Mouse (Mus musculus): Measurements from ENCODE around the gene Gm13030.
"Not testable (repeated sequence)": the region's sequence is repeated elsewhere in the genome, so short reads cannot be mapped to it uniquely, and the experiment has no call there.

Gm13030 gene

DNA sequence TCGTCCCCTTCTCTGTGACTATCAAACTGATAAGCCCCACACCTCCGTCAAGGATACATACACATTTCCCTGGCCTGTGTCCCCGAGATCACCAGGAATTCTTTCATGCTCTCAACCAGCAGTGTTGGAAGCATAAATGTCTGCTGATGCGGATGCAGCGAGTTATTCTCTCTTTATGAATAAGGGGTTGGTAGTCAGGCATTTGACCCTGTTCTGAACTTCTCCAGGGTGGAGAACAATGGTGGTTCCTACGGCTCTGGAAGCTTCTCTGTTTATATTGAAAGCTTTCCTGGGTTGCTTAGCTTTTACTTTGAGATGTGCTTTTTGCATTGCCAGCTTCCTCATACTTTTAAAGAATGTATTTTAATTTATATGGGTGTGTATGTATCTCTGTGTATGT is at the start of gene Gm13030:
Gene Gm13030, minus strand, starts transcription at position 101 of the 400 bp plus-strand sequence.
- no peak for DNase-seq

DNA sequence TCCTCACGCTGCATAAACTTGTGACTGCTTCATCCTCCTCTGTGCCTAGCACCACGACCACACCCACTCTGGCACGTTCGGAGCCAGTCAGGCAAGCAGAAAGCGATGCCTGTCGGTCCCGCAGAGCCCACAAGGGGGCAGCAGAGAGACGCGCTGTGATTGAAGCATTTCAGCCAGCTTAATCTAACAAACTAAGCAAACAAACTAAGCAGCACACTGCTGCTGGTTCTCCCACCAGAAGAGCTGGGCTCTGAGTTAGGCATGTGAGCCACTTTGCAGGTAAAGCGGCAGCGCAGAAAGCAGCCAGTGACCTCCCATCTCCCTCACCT is 48.3 kb upstream of the Gm13030 start:
- DNase-seq: peak; percentile 97

DNA sequence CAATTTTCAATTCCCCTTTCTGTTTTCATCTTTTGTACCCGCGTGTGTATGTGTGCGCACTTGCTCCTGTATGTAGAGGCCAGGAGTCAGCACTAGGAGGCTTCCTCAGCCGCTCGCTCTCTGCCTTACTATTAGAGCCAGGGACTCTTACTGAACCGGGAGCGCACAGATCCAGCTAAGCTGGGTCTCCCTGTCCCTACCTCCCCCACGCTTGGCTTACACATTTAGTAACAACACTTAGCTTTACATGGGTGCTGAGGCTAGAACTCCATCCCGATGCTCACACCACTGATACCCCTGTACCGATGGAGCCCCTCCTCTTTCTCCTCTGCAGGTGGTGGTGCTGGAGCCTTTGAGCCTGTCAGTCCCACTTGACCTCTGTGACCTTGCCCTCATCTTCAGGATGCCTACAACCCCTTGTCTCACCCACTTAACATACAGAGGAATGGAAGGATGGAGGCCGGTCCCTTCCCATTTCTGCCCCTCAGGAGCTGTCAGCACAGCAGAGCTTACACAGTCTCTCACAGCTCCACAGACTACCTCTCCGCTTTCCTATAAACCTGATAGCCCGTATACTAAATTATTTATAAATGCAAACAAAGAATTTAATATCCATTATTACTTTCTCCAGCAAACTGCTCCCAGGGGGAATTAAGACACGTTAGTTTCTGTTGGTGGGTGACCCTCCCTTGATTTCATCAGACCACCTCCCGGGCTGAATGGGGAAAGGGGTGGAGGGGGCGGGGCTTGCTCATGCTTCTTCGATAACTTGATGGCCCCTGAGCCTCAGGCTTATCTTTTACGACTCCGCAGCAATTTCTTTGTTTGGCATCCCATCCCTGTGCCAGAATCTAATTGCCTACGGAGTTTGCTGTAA is 47.7 kb upstream of the Gm13030 start:
- no peak for DNase-seq

DNA sequence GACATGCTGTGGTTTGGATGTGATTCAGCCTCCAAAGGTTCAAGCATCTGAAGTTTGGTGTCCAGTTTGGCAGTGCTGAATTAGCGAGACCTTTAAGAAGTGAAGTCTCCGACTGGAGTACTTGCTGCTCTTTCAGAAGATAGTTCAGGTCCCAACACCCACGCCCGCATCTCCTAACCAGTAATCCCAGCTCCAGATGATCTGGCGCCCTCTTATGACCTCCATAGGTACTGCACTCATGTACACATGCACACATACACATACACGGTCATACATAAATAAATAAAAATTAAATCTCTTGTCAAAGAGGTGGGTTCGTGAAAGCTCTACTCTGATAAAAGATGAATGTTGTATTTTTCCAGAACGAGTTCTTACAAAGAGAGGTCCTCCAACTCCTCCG is 43.5 kb upstream of the Gm13030 start:
- no peak for DNase-seq

DNA sequence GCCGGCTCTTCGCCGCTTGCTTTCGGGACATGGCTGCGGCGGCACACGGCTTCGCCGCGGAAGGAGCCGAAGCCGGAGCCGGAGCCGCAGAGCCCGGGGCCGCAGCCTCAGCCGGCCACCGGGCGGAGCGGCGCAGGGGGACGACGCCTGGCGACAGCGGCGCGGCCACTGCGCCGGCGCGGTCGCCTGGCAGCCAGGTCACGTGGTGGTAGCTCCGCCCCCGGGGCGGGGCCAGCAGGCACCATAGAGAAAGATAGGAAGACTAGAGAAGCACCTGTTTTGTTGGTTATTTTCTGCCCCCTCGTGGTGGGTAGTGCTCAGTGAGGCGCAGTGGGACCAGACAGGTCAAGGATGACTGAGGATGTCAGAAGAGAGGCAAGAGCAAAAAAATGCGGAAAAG is 40.0 kb upstream of the Gm13030 start, which contains the start of gene Otud3:
Gene Otud3, minus strand, starts transcription at position 149 of the 400 bp plus-strand sequence.
- DNase-seq: peak; percentile 97

DNA sequence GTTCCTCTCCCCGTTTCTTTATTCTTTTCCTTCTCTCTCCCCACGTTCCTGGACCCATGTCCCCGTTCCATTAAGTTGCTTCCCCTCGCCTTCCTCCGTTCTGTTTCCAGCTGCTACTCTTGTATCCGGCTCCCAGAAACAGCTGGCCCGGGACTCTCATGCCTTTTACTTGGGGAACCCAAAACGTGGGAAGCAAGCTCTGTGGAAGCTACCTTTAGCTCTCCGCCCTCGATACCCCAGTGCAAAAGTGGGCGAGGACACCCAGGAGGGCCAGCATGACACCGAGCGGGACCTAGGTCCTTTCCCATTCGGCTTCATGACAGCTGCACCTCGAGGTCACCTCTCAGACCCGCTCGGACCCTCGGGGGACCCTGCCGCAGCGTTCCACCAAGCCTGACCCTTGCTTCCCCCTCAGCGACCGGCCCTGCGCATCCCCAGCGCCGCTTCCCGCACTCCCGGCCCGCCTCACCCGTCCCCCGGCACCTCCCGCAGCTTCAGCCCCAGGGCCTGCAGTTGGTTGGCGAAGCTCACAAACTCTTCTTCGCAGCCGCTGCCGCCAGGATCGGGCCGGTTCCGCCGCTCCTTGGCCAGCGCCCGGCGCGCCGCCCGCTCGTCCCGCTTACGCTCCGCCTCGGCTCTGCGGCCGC is 39.5 kb upstream of the Gm13030 start:
- DNase-seq: peak; percentile 65

DNA sequence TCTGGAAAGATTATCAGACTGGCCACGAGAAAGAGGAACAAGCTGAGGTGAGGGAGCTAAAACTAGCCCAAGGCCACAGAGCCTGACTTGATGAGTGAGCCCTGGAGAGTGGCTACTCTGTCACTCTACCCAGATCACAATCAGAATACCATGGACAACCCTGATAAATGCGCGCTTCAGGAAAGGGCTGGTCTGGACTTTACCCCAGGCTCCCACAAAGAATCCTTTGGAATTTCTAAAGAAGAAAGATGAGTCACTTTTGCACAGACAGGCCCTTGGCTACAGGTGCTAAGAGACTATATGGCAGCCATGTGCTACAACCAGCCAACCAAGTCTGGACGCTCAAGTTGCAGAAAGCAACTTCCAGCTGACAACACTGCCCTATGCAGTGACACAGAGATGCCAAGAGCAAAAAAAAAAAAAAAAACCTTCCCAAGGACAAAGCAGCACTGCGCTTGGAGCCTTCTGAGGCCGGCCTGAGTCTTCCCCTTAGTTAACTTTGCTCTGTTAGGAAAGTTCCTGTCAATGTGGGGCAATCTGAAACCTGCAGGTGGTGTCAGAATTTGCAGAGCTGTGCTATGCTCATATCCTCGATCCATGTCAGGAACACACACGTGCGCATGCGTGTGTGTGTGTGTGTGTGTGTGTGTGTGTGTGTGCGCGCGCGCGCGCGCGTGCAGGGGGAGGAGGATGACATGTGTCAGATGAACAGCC is 32.0 kb upstream of the Gm13030 start:
- DNase-seq: no peak

DNA sequence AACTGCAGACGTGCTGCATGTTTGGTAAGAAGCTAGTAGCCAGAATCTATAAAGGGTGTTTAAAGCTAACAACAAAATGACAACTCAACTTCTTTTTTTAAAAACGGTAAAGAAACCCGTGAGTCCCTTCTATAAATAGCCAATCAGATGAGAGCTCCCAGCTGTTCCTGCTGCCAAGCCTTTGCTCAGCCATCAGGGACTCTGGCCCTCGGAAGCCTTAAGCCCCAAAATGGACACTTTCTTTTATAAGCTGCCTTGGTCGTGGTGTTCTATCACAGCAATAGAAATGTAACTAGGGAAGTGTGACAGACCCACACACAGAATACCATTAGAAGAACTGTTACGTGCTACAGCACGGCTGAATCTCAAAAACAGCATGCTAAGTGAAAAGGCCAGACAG is 25.6 kb upstream of the Gm13030 start:
- no peak for DNase-seq

DNA sequence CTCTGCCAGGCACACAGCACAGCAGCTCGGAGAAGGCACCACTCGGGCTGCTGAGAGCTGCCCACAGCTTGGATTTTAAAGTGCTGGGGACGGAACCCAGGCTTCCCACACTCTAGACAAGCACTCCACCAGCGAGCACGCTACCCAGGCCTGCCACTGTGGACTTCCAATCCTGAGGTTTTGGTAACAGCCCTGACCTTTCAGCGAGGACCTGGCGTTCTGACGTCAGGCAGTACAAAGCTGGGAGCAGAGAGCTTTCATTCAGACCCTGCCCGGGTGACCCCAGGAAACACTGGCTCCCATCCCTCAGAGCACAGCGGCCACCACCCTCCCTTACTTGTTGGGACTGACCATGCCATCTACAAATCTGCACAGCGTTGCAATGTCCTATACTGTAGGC is 20.0 kb upstream of the Gm13030 start:
- DNase-seq: not testable (repeated sequence)

DNA sequence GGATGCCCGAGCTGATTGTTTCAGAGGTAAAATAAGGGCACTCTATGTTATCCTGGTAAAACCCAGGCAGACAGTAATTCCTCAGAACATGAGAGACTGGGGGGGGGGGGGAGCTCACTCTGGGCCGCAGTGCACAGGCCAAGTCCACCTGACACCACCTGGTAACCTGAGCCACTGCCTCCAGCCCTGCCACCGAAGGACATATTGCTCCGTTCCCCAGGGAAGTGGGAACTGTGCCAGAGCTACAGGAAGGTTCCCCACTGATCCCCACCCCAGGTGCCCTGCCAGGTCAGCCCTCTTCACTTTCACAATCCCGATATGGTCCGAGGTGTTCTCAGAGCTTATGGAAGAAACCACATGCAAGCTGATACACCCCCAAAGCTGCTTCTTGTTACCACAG is 18.9 kb upstream of the Gm13030 start:
- no peak for DNase-seq

DNA sequence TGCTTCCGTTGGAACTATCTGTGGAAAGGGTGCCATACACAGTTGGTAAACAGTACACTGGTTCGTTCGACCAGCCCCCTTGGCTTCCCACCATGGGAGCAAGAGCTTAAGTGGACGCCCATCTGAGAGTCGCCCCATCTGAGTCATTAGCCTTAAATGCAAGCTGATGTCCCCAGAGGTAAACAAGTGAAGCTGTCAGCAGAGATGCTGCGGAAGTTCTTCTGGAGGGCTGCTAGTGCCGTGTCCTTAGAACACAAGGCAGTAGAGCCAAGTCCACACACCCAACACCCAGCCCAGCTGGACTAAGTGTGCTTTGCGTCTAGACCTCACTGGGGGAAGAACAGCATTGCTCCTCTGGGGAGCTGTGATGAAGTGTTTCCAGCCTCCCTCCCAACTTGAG is 15.9 kb upstream of the Gm13030 start:
- DNase-seq: no peak

DNA sequence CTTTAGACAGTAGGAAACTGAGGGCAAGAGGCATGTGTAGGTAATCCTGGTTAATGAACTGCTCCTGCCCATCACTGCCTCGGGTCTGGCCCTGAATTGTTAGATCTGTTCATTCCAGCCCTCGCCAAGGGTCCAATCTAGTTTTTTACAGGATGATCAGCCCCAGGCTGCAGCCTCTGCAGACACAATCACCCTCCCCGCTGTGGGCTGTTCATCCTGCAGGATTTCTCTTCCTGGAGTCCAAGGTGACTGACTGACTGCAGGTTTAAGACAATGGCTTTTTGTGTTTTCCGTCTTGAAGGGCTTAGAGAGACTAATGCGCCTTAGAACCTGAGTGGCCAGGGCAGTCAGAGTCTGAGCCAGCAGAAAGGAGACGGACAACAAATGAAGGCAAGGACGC is 15.4 kb upstream of the Gm13030 start:
- no peak for DNase-seq

DNA sequence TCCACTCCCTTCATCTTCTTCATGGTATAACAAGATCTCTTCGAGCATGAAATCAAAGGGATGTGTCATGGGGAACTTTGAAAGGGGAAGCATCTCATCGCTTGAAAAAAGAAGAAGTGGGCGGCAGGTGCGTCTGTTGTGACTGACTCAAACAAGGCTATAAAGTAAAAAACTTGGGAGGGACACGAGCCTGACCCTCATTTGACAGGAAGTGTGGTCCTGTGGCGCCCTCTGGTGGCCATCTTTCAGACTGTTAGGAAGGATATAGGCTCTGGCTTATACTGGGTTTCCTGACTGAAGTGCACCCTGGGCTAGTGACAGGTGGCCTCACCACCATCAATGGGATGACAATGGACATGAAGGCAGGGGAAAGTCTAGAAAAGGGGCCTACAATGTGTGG is 10.5 kb upstream of the Gm13030 start:
- DNase-seq: peak; percentile 87

DNA sequence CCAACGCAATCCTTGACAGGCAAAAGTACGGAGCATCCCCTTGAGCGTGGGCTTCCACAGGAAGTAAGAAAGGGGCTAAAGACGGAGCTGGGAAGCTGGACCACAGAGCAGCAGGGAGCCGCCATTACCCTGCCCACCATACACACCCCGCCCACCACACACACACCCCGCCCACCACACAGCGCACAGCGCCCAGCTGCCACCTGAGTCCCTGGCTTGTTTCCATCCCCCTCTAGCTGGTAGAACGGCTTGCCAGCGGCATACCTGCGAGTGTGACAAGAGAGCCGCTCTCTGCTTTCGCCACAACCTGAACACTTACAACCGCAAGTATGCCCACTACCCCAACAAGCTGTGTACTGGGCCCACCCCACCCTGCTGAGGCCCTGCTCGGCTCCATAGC is 8.4 kb upstream of the Gm13030 start:
- DNase-seq: peak; percentile 26

DNA sequence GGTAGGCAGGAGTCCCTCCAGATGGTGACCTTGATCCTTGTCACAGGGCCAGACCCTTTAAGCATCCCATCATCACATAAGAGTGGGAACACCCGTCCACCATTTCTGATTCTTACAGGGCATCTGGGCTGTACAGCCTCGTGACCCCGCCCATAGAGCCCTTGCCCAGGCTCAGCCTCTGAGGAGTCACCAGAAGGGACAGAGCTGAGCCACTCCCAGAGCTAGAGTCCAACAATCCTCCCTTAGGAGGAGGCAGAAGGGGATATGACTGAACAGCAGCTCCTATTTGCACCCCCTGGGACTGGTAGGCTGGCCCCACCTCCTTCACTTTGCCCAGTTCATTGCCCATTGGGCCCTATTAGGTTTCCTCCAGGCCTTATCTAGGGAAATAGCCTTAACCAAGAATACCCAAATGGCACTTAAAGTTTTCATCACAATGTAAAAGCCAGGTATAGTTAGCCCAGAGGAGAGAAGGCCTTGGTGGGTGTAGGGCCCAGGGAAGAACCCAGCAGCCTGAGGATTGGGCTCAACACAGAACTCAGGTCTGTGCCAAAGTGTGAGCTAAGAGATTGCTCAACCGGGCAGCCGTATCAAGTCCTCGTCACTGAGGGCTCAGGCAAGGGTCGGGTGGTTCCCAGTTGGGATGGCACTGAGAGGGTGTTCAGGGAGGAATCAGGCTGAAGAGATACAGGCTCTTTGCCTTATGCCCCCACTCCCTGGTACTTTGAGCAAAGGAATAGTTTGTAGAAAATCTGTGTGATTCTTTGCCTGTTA is 7.2 kb upstream of the Gm13030 start:
- DNase-seq: no peak

DNA sequence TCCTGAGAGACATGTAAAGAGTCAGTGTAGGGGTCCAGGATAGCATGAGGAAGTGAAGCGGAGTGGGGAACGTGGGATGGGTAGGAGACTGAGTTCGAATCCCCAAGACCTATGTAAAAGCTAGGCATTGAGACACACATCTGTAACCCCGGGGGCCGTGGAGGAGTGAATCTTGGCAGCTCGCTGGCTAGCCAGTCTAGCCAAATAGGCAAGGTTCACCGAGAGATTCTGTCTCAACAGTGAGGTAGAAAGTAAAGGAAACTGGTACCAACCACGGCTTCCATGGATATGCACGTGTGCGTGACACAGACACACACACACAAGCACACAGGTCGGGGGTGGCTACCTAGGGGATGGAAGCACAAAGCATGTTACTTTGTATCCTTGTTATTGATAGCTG is 6.0 kb upstream of the Gm13030 start:
- no peak for DNase-seq

DNA sequence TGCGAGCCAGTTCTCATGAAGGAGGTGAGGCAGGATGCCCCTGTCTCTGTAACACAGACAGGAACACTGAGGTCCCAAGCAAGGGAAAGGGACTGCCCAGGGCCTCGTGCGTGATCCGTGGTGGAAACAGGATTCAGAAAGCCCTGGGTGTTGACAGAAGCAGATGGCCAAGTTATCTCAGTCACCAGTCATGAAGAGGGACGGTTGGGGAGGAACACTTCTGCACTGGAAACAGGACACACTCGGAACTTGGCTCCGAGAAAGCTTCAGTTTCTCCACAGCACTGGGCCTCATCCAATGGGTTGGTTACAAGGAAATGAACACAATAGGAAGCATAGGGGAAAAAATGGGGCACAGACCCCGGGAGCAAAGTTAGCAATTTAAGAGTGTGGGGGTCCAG is 5.0 kb upstream of the Gm13030 start:
- no peak for DNase-seq

DNA sequence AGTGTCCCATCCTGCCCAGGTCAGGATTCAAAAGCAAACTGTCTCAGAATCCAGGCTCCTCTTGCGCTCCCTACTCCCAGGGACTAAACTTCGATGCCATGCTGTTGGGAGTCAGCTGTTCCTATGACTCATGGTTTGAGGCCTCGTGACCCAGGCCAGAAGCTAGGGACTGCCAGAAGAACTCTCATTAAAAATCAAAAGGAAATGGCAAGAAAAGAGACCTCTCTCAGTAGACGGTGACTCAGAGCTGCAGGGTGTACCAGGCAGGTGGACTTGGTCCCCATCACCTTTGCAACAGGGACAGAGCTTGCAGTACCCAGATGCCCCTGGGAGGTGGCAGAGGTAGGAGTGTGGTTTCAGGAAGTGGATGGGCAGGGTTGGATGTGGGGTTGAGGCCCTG is 4.0 kb upstream of the Gm13030 start, which contains the start of gene Pla2g2e:
Gene Pla2g2e, plus strand, starts transcription at position 212 of the 400 bp plus-strand sequence.
- DNase-seq: no peak

DNA sequence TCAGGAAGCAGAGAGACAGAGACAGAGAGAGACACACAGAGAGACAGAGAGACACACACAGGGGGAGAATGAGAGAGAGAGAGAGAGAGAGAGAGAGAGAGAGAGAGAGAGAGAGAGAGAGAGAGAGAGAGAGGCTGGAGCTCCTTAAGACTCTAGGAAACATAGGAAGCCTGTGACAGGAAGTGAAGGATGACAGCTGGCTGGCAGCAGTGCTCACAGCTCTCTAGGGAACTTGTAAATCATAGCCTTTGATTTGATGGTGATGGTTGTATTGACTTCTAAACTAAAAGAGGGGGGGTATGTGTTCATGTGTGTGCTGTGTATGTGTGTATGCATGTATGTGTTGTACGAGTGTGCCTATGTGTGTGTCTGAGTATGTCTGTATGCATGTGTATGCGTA is 2.2 kb upstream of the Gm13030 start:
- DNase-seq: no peak

DNA sequence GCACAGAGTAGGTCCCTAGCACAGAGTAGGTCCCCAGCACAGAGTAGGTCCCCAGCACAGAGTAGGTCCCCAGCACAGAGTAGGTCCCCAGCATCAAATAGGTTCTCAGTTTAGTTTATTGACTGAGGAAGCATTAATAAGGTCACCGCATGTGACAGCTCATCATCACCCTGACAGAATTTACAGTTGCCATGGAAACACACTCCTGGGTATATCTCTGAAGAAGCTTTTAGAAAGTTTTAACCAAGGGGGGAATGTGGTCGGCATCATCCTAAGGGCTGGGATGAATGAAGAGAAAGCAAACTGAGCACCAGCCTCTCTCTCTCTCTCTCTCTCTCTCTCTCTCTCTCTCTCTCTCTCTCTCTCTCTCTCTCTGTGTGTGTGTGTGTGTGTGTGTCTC is 1.5 kb upstream of the Gm13030 start:
- not testable (repeated sequence) for DNase-seq

DNA sequence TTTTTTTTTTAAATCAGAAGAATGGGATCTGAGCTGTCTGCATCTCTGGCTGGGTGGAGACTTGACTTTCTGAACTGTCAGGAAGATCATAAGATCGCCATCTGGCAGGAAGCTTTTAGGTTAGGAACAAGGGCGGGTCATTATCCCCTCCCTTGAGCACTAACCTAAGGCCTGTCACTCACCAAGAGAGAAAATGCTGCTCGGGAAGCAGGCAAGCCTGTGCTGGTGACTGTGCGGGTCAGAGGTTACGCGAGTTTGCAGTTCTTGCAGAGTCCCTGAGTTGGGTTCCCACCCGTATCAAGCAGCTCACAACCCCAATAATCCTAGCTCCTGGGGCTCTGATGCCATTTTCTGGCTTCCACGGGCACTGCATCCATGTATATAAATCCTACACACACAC is 5.1 kb downstream of the Gm13030 start:
- no peak for DNase-seq

DNA sequence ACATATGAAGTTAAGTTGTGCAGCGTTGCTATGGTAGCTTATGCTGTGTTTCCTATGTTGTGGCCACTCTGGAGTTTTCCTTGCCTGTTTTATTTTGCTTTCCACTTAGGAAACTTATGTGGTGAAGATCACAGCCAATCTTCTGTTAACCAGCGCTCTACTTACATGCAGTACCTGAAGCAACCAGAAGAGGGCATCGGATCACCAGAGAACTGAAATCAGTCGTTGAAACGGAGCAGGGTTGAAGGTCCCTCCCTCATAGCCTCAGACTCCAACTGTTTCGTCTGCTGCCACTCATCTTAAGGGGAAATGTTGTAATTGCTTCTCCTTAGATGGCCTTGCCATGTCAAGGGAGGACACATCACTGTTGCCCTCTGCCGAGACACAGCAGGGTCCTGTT is 7.4 kb downstream of the Gm13030 start:
- peak; percentile 75 for DNase-seq

DNA sequence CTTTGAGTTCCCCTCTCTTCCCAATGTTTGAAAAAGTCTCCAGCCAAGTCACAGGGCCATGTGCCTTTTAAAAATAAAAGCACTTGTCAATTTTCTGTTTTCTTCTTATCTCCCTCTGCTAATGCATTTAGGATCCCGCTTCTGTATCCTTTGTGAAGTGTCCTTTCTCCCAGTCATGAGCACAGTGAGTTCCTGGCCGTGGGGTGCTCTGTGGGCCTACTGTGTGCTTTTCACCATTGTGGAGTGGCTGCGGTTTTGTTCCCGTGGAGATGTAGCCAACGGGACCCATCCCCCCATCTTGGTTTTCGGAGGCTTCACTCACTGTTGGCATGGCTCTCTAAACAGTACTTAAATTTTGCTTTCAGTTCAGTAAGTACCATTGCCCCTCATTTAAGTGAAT is 7.8 kb downstream of the Gm13030 start:
- no peak for DNase-seq
